Mouse (Mus musculus): ENCODE results near the gene Xxylt1. TPM values are rescaled to one million over a fixed set of nuclear protein-coding genes. Genes with fewer than 3 reads are reported as not detected.

Gene Xxylt1
- polyA plus RNA-seq, 1 experiment = 16.8 TPM

GRCm38 (mm10) chr16:31062918-31063317 is 18.3 kb downstream of the Xxylt1 start:
- no peaks in the 10 kb centered on the region for H3K36me3 ChIP-seq (ENCODE audit: control insufficient read depth, insufficient read depth, low read length)
- H3K4me3 ChIP-seq (ENCODE audit: insufficient read depth, low read depth, low read length) = no peak overlapping the region
- no peak for TF ChIP-seq POLR2A (IDR thresholded peaks at IDR 0.05; ENCODE audit: low read depth, low read length)
- no peak for TF ChIP-seq CTCF (conservative IDR thresholded peaks at IDR 0.05; ENCODE audit: insufficient read depth, insufficient read length, low read depth, low read length)
- no peak overlapping the region for H3K27ac ChIP-seq (ENCODE audit: insufficient read depth, low read depth, low read length)
- no peaks in the 10 kb centered on the region for H3K27me3 ChIP-seq (replicated peaks; ENCODE audit: control insufficient read depth, insufficient read depth, low read length)
- DNase-seq = no peak
- H3K4me1 ChIP-seq (ENCODE audit: control insufficient read depth, insufficient read depth, low read length) = peaks cover 3% of the 10 kb centered on the region; the same call in 1 of the 2 replicates
- 84% methylated on average over 3 of the region's 3 CpGs for WGBS

GRCm38 (mm10) chr16:31061246-31061880 is 19.9 kb downstream of the Xxylt1 start:
- WGBS = 53% methylated on average over 11 of the region's 11 CpGs
- H3K27ac ChIP-seq (ENCODE audit: insufficient read depth, low read depth, low read length) = no peak overlapping the region

GRCm38 (mm10) chr16:31060714-31061113 is 20.5 kb downstream of the Xxylt1 start:
- 92% methylated on average over 13 of the region's 13 CpGs for WGBS
- Histone ChIP-seq H3K36me3 (ENCODE audit: control insufficient read depth, insufficient read depth, low read length) (no peaks in the 10 kb centered on the region), H3K27ac (ENCODE audit: insufficient read depth, low read depth, low read length) (no peak overlapping the region), H3K4me3 (ENCODE audit: insufficient read depth, low read depth, low read length) (no peak overlapping the region), H3K4me1 (ENCODE audit: control insufficient read depth, insufficient read depth, low read length) (no peaks in the 10 kb centered on the region), H3K27me3 (replicated peaks; ENCODE audit: control insufficient read depth, insufficient read depth, low read length) (no peaks in the 10 kb centered on the region)
- TF ChIP-seq CTCF (conservative IDR thresholded peaks at IDR 0.05; ENCODE audit: insufficient read depth, insufficient read length, low read depth, low read length) (no peak), POLR2A (IDR thresholded peaks at IDR 0.05; ENCODE audit: low read depth, low read length) (no peak)
- DNase-seq = no peak

More at GRCm38 (mm10) chr16:31061246-31061880, 19.9 kb downstream of the Xxylt1 start:
- Histone ChIP-seq H3K4me3 (ENCODE audit: insufficient read depth, low read depth, low read length) (no peak overlapping the region), H3K4me1 (ENCODE audit: control insufficient read depth, insufficient read depth, low read length) (peaks cover 1% of the 10 kb centered on the region; the same call in 1 of the 2 replicates), H3K27me3 (replicated peaks; ENCODE audit: control insufficient read depth, insufficient read depth, low read length) (no peaks in the 10 kb centered on the region), H3K36me3 (ENCODE audit: control insufficient read depth, insufficient read depth, low read length) (no peaks in the 10 kb centered on the region)
- peak; percentile 33 for DNase-seq
- TF ChIP-seq POLR2A (IDR thresholded peaks at IDR 0.05; ENCODE audit: low read depth, low read length) (no peak), CTCF (conservative IDR thresholded peaks at IDR 0.05; ENCODE audit: insufficient read depth, insufficient read length, low read depth, low read length) (no peak)

GRCm38 (mm10) chr16:31060226-31060625 is 21.0 kb downstream of the Xxylt1 start:
- Histone ChIP-seq H3K36me3 (ENCODE audit: control insufficient read depth, insufficient read depth, low read length) (no peaks in the 10 kb centered on the region), H3K27ac (ENCODE audit: insufficient read depth, low read depth, low read length) (no peak overlapping the region), H3K27me3 (replicated peaks; ENCODE audit: control insufficient read depth, insufficient read depth, low read length) (no peaks in the 10 kb centered on the region), H3K4me1 (ENCODE audit: control insufficient read depth, insufficient read depth, low read length) (no peaks in the 10 kb centered on the region), H3K4me3 (ENCODE audit: insufficient read depth, low read depth, low read length) (no peak overlapping the region)
- no peak for DNase-seq
- TF ChIP-seq POLR2A (IDR thresholded peaks at IDR 0.05; ENCODE audit: low read depth, low read length) (no peak), CTCF (conservative IDR thresholded peaks at IDR 0.05; ENCODE audit: insufficient read depth, insufficient read length, low read depth, low read length) (no peak)
- WGBS = 94% methylated on average over 3 of the region's 3 CpGs

- no peak for DNase-seq
- Histone ChIP-seq H3K27ac (ENCODE audit: insufficient read depth, low read depth, low read length) (no peak overlapping the region), H3K36me3 (ENCODE audit: control insufficient read depth, insufficient read depth, low read length) (no peaks in the 10 kb centered on the region), H3K27me3 (replicated peaks; ENCODE audit: control insufficient read depth, insufficient read depth, low read length) (no peaks in the 10 kb centered on the region), H3K4me1 (ENCODE audit: control insufficient read depth, insufficient read depth, low read length) (no peaks in the 10 kb centered on the region), H3K4me3 (ENCODE audit: insufficient read depth, low read depth, low read length) (no peak overlapping the region)
- TF ChIP-seq CTCF (conservative IDR thresholded peaks at IDR 0.05; ENCODE audit: insufficient read depth, insufficient read length, low read depth, low read length) (no peak), POLR2A (IDR thresholded peaks at IDR 0.05; ENCODE audit: low read depth, low read length) (no peak)
- WGBS = 88% methylated on average over 4 of the region's 4 CpGs
Observed at GRCm38 (mm10) chr16:31059730-31060129, 21.5 kb downstream of the Xxylt1 start.

- Histone ChIP-seq H3K27ac (ENCODE audit: insufficient read depth, low read depth, low read length) (no peak overlapping the region), H3K4me1 (ENCODE audit: control insufficient read depth, insufficient read depth, low read length) (no peaks in the 10 kb centered on the region), H3K27me3 (replicated peaks; ENCODE audit: control insufficient read depth, insufficient read depth, low read length) (no peaks in the 10 kb centered on the region), H3K36me3 (ENCODE audit: control insufficient read depth, insufficient read depth, low read length) (no peaks in the 10 kb centered on the region), H3K4me3 (ENCODE audit: insufficient read depth, low read depth, low read length) (no peak overlapping the region)
- 61% methylated on average over 6 of the region's 6 CpGs for WGBS
- TF ChIP-seq CTCF (conservative IDR thresholded peaks at IDR 0.05; ENCODE audit: insufficient read depth, insufficient read length, low read depth, low read length) (no peak), POLR2A (IDR thresholded peaks at IDR 0.05; ENCODE audit: low read depth, low read length) (no peak)
- DNase-seq = no peak
Observed at GRCm38 (mm10) chr16:31052812-31053211, 28.4 kb downstream of the Xxylt1 start.

GRCm38 (mm10) chr16:31052177-31052726 is 29.0 kb downstream of the Xxylt1 start:
- TF ChIP-seq CTCF (conservative IDR thresholded peaks at IDR 0.05; ENCODE audit: insufficient read depth, insufficient read length, low read depth, low read length) = no peak
- no peak for TF ChIP-seq POLR2A (IDR thresholded peaks at IDR 0.05; ENCODE audit: low read depth, low read length)
- DNase-seq = no peak
- Histone ChIP-seq H3K27ac (ENCODE audit: insufficient read depth, low read depth, low read length) (no peak overlapping the region), H3K4me3 (ENCODE audit: insufficient read depth, low read depth, low read length) (no peak overlapping the region), H3K27me3 (replicated peaks; ENCODE audit: control insufficient read depth, insufficient read depth, low read length) (no peaks in the 10 kb centered on the region), H3K4me1 (ENCODE audit: control insufficient read depth, insufficient read depth, low read length) (no peaks in the 10 kb centered on the region), H3K36me3 (ENCODE audit: control insufficient read depth, insufficient read depth, low read length) (no peaks in the 10 kb centered on the region)
- 73% methylated on average over 7 of the region's 7 CpGs for WGBS

All from kidney, adult 2 months (tissue).